ENCODE assay signal across 8 mouse cellular contexts in the genomic region with DNA sequence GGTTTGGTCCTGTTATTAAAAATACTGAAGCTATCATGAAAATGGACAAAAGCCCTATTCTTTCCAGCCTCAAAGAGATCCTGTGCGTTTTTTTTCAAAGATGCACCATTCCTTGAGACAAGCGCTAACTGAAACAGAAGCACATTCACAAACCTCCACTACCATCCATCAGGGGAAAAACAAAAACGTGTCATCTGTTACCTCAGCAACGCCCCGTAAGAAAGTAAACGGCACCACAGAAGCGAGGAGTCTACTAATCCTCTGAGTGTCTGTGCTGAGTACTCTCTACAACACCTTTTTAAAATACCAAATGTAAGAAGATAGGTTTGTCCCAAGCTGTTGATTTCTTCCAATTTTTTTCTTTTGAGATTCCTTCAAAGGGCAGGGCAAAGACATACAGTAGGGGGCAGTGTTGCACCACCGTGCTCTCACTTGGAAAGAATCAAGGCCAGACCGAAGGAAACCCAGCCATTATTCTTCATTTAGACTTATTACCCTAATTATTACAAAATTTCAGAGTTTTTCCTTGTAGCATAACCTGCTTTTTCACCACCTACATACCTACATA.
DNase-seq lines count a peak whose midpoint lies in the region; ATAC-seq and TF ChIP-seq lines count a peak whose summit lies in the region.

No protein-coding gene starts in this region.

- no peak overlapping the region for H3K4me3 ChIP-seq in cortical plate, adult 2 months (ENCODE audit: insufficient read depth, low read length)
- H3K4me3 ChIP-seq in limb, embryonic 12.5 days (replicated peaks): no peak overlapping the region; the same call in 1 of the 2 replicates
- H3K4me3 ChIP-seq in neural tube, embryonic 12.5 days: no peak overlapping the region

- DNase-seq in urinary bladder, adult 18-20 months (ENCODE audit: low spot score in 2 of 2): peak; percentile 24 to 52
- DNase-seq in urinary bladder, postnatal 10 days (ENCODE audit: low spot score): no peak
- DNase-seq in kidney, adult 9 months: peak; percentile 78
- DNase-seq in telencephalon, adult 2 months (ENCODE audit: low read depth, low spot score): peak; percentile 15

- no peaks in the 10 kb centered on the region for H3K4me1 ChIP-seq in cortical plate, adult 2 months (ENCODE audit: control insufficient read depth, insufficient read depth, low read length)
- peaks cover 31% of the 10 kb centered on the region for H3K4me1 ChIP-seq in limb, embryonic 12.5 days (replicated peaks)
- no peaks in the 10 kb centered on the region for H3K4me1 ChIP-seq in neural tube, embryonic 12.5 days

- no peak for TF ChIP-seq POLR2A in cortical plate, adult 2 months (IDR thresholded peaks at IDR 0.05; ENCODE audit: extremely low read depth, insufficient read depth, low read length)

- peak; percentile 48; the same call in 1 of the 2 replicates for ATAC-seq in granulocyte monocyte progenitor cell, adult 5-6 weeks (replicated peaks; ENCODE audit: poor library complexity, severe bottlenecking)
- ATAC-seq in limb, embryonic 12.5 days (ENCODE audit: insufficient number of reproducible peaks, insufficient read depth, low FRiP score, low TSS enrichment, low read depth): no peak
- ATAC-seq in neural tube, embryonic 12.5 days (ENCODE audit: low FRiP score, low read depth): no peak

- H3K27me3 ChIP-seq in limb, embryonic 12.5 days: no peaks in the 10 kb centered on the region
- peaks cover 7% of the 10 kb centered on the region for H3K27me3 ChIP-seq in neural tube, embryonic 12.5 days (replicated peaks)

- no peak overlapping the region for H3K9ac ChIP-seq in limb, embryonic 12.5 days (replicated peaks)
- H3K9ac ChIP-seq in neural tube, embryonic 12.5 days: no peak overlapping the region

- WGBS in limb, embryonic 12.5 days: 5% methylated on average over 9 of the region's 9 CpGs
- 10% methylated on average over 9 of the region's 9 CpGs for WGBS in neural tube, embryonic 12.5 days

- no peaks in the 10 kb centered on the region for H3K36me3 ChIP-seq in limb, embryonic 12.5 days
- no peaks in the 10 kb centered on the region for H3K36me3 ChIP-seq in neural tube, embryonic 12.5 days

- no peaks in the 10 kb centered on the region for H3K9me3 ChIP-seq in limb, embryonic 12.5 days
- no peaks in the 10 kb centered on the region for H3K9me3 ChIP-seq in neural tube, embryonic 12.5 days

- no peak overlapping the region for H3K27ac ChIP-seq in cortical plate, adult 2 months (ENCODE audit: insufficient read depth, low read length)
- peak overlapping the region; percentile 60 for H3K27ac ChIP-seq in limb, embryonic 12.5 days
- no peak overlapping the region for H3K27ac ChIP-seq in neural tube, embryonic 12.5 days

- TF ChIP-seq CTCF in cortical plate, adult 2 months (IDR thresholded peaks at IDR 0.05; ENCODE audit: extremely low read depth, insufficient read depth, low read length): peak; percentile 79

- peak overlapping the region; percentile 49 for H3K4me2 ChIP-seq in limb, embryonic 12.5 days
- peak overlapping the region; percentile 37 for H3K4me2 ChIP-seq in neural tube, embryonic 12.5 days (replicated peaks)
